In the genomic region with DNA sequence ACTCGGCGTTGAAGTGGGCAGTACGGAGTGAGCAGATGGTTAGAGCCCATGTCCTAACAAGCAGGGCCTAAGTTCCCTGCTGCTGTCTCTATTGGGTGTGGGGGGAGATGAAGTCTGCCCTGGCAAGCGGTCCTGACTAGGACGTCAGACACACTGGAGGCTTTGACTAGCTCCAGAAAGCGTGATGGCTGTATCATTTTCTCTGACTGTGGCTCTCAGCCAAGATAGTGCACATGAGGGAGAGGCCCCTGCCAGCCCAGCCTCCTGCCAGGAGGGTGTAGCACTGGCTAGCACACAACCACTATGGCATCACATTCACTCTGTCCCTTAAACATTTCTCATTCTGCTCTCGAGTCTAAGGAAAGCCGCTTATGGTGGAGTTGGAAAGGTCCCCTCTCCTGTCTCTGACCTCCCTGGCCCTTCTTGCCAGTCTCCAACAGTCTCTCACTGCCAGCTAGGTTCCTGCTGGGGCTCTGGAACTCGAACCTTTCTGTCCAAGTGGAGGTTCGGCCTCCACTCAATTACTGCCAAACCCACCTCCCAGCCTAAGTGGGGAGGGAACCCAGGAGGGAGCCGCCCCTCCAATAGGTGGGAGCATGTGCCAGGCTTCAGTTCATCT, we compare ENCODE assay signal across 9 mouse cellular contexts. TPM values are rescaled to one million over a fixed set of nuclear protein-coding genes. Genes with fewer than 3 reads are reported as not detected.
DNase-seq lines count a peak whose midpoint lies in the region; ATAC-seq and TF ChIP-seq lines count a peak whose summit lies in the region.
"Had no signal": no experiment of that assay in that cellular context is flagged by ENCODE, and none has a peak within 500 bp of the region (broad histone marks: within the 10 kb centered on the region; RNA-seq: fewer than 3 reads in every experiment).

No protein-coding gene starts in this region.

- peak; percentile 79 for DNase-seq in embryonic facial prominence, embryonic 14.5 days (ENCODE audit: low spot score)
- no peak for DNase-seq in embryonic facial prominence, embryonic 10.5 days (ENCODE audit: low spot score)
- DNase-seq in lung, postnatal 36 days = peak; percentile 25
- no peak for DNase-seq in lung, adult 18-20 months
- peak; percentile 68 for DNase-seq in forebrain, postnatal 0 days
- DNase-seq in limb, embryonic 14.5 days (ENCODE audit: low spot score) = peak; percentile 23
- DNase-seq: liver, postnatal 0 days had no signal

- no peaks in the 10 kb centered on the region for H3K9me3 ChIP-seq in embryonic facial prominence, embryonic 14.5 days (ENCODE audit: control insufficient read depth, low read length)
- H3K9me3 ChIP-seq in embryonic facial prominence, embryonic 10.5 days = no peaks in the 10 kb centered on the region
- no peaks in the 10 kb centered on the region for H3K9me3 ChIP-seq in forebrain, postnatal 0 days (ENCODE audit: low read length)
- H3K9me3 ChIP-seq in limb, embryonic 14.5 days (ENCODE audit: control insufficient read depth, low read length) = no peaks in the 10 kb centered on the region

- H3K27ac ChIP-seq in embryonic facial prominence, embryonic 14.5 days (replicated peaks; ENCODE audit: low read depth, low read length) = no peak overlapping the region
- no peak overlapping the region for H3K27ac ChIP-seq in embryonic facial prominence, embryonic 10.5 days (replicated peaks)
- no peak overlapping the region for H3K27ac ChIP-seq in forebrain, postnatal 0 days (ENCODE audit: low read depth, low read length)
- no peak overlapping the region for H3K27ac ChIP-seq in limb, embryonic 14.5 days (replicated peaks; ENCODE audit: low read depth, low read length)

- no peak overlapping the region for H3K4me2 ChIP-seq in embryonic facial prominence, embryonic 14.5 days (ENCODE audit: low read depth, low read length)
- no peak overlapping the region for H3K4me2 ChIP-seq in forebrain, postnatal 0 days (ENCODE audit: low read depth)
- no peak overlapping the region for H3K4me2 ChIP-seq in limb, embryonic 14.5 days (replicated peaks; ENCODE audit: low read depth, low read length, severe bottlenecking)

- no peak overlapping the region for H3K4me3 ChIP-seq in embryonic facial prominence, embryonic 14.5 days (ENCODE audit: low read depth, low read length)
- H3K4me3 ChIP-seq in embryonic facial prominence, embryonic 10.5 days = no peak overlapping the region
- H3K4me3 ChIP-seq in forebrain, postnatal 0 days (ENCODE audit: low read depth, low read length) = no peak overlapping the region
- no peak overlapping the region for H3K4me3 ChIP-seq in limb, embryonic 14.5 days (replicated peaks; ENCODE audit: low read length)

- ATAC-seq in embryonic facial prominence, embryonic 14.5 days (ENCODE audit: low read depth) = peak; percentile 79
- ATAC-seq in forebrain, postnatal 0 days = peak; percentile 78
- ATAC-seq in limb, embryonic 14.5 days (ENCODE audit: low FRiP score, low read depth) = no peak
- no peak for ATAC-seq in inflammation-experienced regulatory T-cells, adult 6 months
- ATAC-seq in erythroblast, adult 5-6 weeks (replicated peaks; ENCODE audit: low FRiP score, poor library complexity, severe bottlenecking) = no peak; the same call in 1 of the 2 replicates
- ATAC-seq: liver, postnatal 0 days had no signal

- TF ChIP-seq POLR2A in limb, embryonic 14.5 days (IDR thresholded peaks at IDR 0.05; ENCODE audit: borderline replicate concordance, extremely low read depth, insufficient read depth, insufficient read length) = no peak

- WGBS in embryonic facial prominence, embryonic 14.5 days = 58% methylated on average over 11 of the region's 11 CpGs
- 81% methylated on average over 11 of the region's 11 CpGs for WGBS in embryonic facial prominence, embryonic 10.5 days
- 41% methylated on average over 11 of the region's 11 CpGs for WGBS in forebrain, postnatal 0 days
- 75% methylated on average over 11 of the region's 11 CpGs for WGBS in limb, embryonic 14.5 days

- no peaks in the 10 kb centered on the region for H3K36me3 ChIP-seq in embryonic facial prominence, embryonic 14.5 days (ENCODE audit: control insufficient read depth, insufficient read depth, low read length)
- no peaks in the 10 kb centered on the region for H3K36me3 ChIP-seq in embryonic facial prominence, embryonic 10.5 days (replicated peaks)
- H3K36me3 ChIP-seq in forebrain, postnatal 0 days (ENCODE audit: insufficient read depth) = no peaks in the 10 kb centered on the region
- no peaks in the 10 kb centered on the region for H3K36me3 ChIP-seq in limb, embryonic 14.5 days (ENCODE audit: control insufficient read depth, insufficient read depth, low read length)

- H3K9ac ChIP-seq in embryonic facial prominence, embryonic 14.5 days (ENCODE audit: low read depth, low read length) = no peak overlapping the region
- H3K9ac ChIP-seq in forebrain, postnatal 0 days = no peak overlapping the region
- no peak overlapping the region for H3K9ac ChIP-seq in limb, embryonic 14.5 days (ENCODE audit: low read depth, low read length, severe bottlenecking)
- H3K9ac ChIP-seq: liver, postnatal 0 days had no signal

- TF ChIP-seq CTCF in forebrain, postnatal 0 days (IDR thresholded peaks at IDR 0.05; ENCODE audit: low read depth) = no peak

- H3K4me1 ChIP-seq in embryonic facial prominence, embryonic 14.5 days (ENCODE audit: control insufficient read depth, insufficient read depth, low read length) = peaks cover 12% of the 10 kb centered on the region; the same call in 1 of the 2 replicates
- H3K4me1 ChIP-seq in embryonic facial prominence, embryonic 10.5 days = peaks cover 26% of the 10 kb centered on the region
- H3K4me1 ChIP-seq in forebrain, postnatal 0 days (ENCODE audit: insufficient read depth) = peaks cover 5% of the 10 kb centered on the region; the same call in 1 of the 2 replicates
- no peaks in the 10 kb centered on the region for H3K4me1 ChIP-seq in limb, embryonic 14.5 days (ENCODE audit: control insufficient read depth, insufficient read depth, low read length)

- H3K27me3 ChIP-seq in embryonic facial prominence, embryonic 14.5 days (replicated peaks; ENCODE audit: control insufficient read depth, insufficient read depth, low read length) = no peaks in the 10 kb centered on the region
- no peaks in the 10 kb centered on the region for H3K27me3 ChIP-seq in embryonic facial prominence, embryonic 10.5 days (replicated peaks; ENCODE audit: low read depth, poor library complexity, severe bottlenecking)
- H3K27me3 ChIP-seq in forebrain, postnatal 0 days (ENCODE audit: insufficient read depth, low read length) = no peaks in the 10 kb centered on the region
- H3K27me3 ChIP-seq in limb, embryonic 14.5 days (ENCODE audit: control insufficient read depth, insufficient read depth, low read length) = no peaks in the 10 kb centered on the region

RNA-seq across cellular contexts. Expression of gene Sgk2, which starts 11.9 kb away (rescaled TPM):
- polyA plus RNA-seq in embryonic facial prominence, embryonic 14.5 days (2014; fragmentation: Nextera tagmentation; extraction: Ambion mirVana) = not detected in 2 replicates
- polyA plus RNA-seq in embryonic facial prominence, embryonic 10.5 days (2016; fragmentation: Nextera tagmentation; extraction: Ambion mirVana) = not detected in 2 replicates
- total RNA-seq in forebrain, postnatal 0 days (2014; rRNA removed) = 0.15 TPM in 1 of 2 replicates, not detected in the other
- polyA plus RNA-seq in forebrain, postnatal 0 days (2015; fragmentation: Nextera tagmentation; extraction: Ambion mirVana) = 0.05 and 0.25 TPM in 2 replicates
- polyA plus RNA-seq in limb, embryonic 14.5 days (2012; rRNA removed) = 0.03 TPM in 1 of 2 replicates, not detected in the other
- 0.10 TPM in 1 of 2 replicates, not detected in the other for polyA plus RNA-seq in limb, embryonic 14.5 days (2014; fragmentation: Nextera tagmentation; extraction: Ambion mirVana)
- not detected for polyA plus RNA-seq in inflammation-experienced regulatory T-cells, adult 6 months (2017; shearing (Covaris generic))
- not detected in 2 replicates for total RNA-seq in erythroblast, adult 5-6 weeks (2015; ENCODE audit: low replicate concordance)
- not detected in 2 replicates for total RNA-seq in erythroblast, adult 5-6 weeks (2017; ENCODE audit: low replicate concordance)

RNA-seq across cellular contexts. Expression of gene L3mbtl1, which starts 32.0 kb away (rescaled TPM):
- 0.25 and 0.54 TPM in 2 replicates for polyA plus RNA-seq in embryonic facial prominence, embryonic 14.5 days (2014; fragmentation: Nextera tagmentation; extraction: Ambion mirVana)
- polyA plus RNA-seq in embryonic facial prominence, embryonic 10.5 days (2016; fragmentation: Nextera tagmentation; extraction: Ambion mirVana) = 0.06 and 0.19 TPM in 2 replicates
- total RNA-seq in forebrain, postnatal 0 days (2014; rRNA removed) = 6.5 and 10.4 TPM in 2 replicates
- 1.6 and 3.4 TPM in 2 replicates for polyA plus RNA-seq in forebrain, postnatal 0 days (2015; fragmentation: Nextera tagmentation; extraction: Ambion mirVana)
- polyA plus RNA-seq in limb, embryonic 14.5 days (2012; rRNA removed) = 0.72 and 0.78 TPM in 2 replicates
- polyA plus RNA-seq in limb, embryonic 14.5 days (2014; fragmentation: Nextera tagmentation; extraction: Ambion mirVana) = 0.21 and 0.29 TPM in 2 replicates
- polyA plus RNA-seq in inflammation-experienced regulatory T-cells, adult 6 months (2017; shearing (Covaris generic)) = under 1 TPM in 1 of 3 experiments, not detected in 2; 0.30 TPM
- total RNA-seq in erythroblast, adult 5-6 weeks (2015; ENCODE audit: low replicate concordance) = not detected in 2 replicates
- total RNA-seq in erythroblast, adult 5-6 weeks (2017; ENCODE audit: low replicate concordance) = 0.28 TPM in 1 of 2 replicates, not detected in the other

RNA-seq across cellular contexts. Expression of gene Ift52, which starts 41.9 kb away (rescaled TPM):
- polyA plus RNA-seq in embryonic facial prominence, embryonic 14.5 days (2014; fragmentation: Nextera tagmentation; extraction: Ambion mirVana) = 40.6 and 48.6 TPM in 2 replicates
- 50.5 and 51.9 TPM in 2 replicates for polyA plus RNA-seq in embryonic facial prominence, embryonic 10.5 days (2016; fragmentation: Nextera tagmentation; extraction: Ambion mirVana)
- 16.0 and 21.3 TPM in 2 replicates for total RNA-seq in forebrain, postnatal 0 days (2014; rRNA removed)
- polyA plus RNA-seq in forebrain, postnatal 0 days (2015; fragmentation: Nextera tagmentation; extraction: Ambion mirVana) = 26.5 and 31.4 TPM in 2 replicates
- 33.3 and 39.7 TPM in 2 replicates for polyA plus RNA-seq in limb, embryonic 14.5 days (2012; rRNA removed)
- 45.8 and 50.6 TPM in 2 replicates for polyA plus RNA-seq in limb, embryonic 14.5 days (2014; fragmentation: Nextera tagmentation; extraction: Ambion mirVana)
- polyA plus RNA-seq in inflammation-experienced regulatory T-cells, adult 6 months (2017; shearing (Covaris generic)) = 10 to 100 TPM; 60.8 to 67.3 (median 61.3) TPM
- total RNA-seq in erythroblast, adult 5-6 weeks (2015; ENCODE audit: low replicate concordance) = 6.7 and 16.7 TPM in 2 replicates
- total RNA-seq in erythroblast, adult 5-6 weeks (2017; ENCODE audit: low replicate concordance) = 5.4 and 13.5 TPM in 2 replicates

RNA-seq across cellular contexts. Expression of gene Srsf6, which starts 43.9 kb away (rescaled TPM):
- polyA plus RNA-seq in embryonic facial prominence, embryonic 14.5 days (2014; fragmentation: Nextera tagmentation; extraction: Ambion mirVana) = 173 and 201 TPM in 2 replicates
- polyA plus RNA-seq in embryonic facial prominence, embryonic 10.5 days (2016; fragmentation: Nextera tagmentation; extraction: Ambion mirVana) = 279 and 285 TPM in 2 replicates
- 121 and 146 TPM in 2 replicates for total RNA-seq in forebrain, postnatal 0 days (2014; rRNA removed)
- 110 and 133 TPM in 2 replicates for polyA plus RNA-seq in forebrain, postnatal 0 days (2015; fragmentation: Nextera tagmentation; extraction: Ambion mirVana)
- 489 and 535 TPM in 2 replicates for polyA plus RNA-seq in limb, embryonic 14.5 days (2012; rRNA removed)
- 197 and 210 TPM in 2 replicates for polyA plus RNA-seq in limb, embryonic 14.5 days (2014; fragmentation: Nextera tagmentation; extraction: Ambion mirVana)
- polyA plus RNA-seq in inflammation-experienced regulatory T-cells, adult 6 months (2017; shearing (Covaris generic)) = 10 to 100 TPM; 24.3 to 51.6 (median 44.5) TPM
- total RNA-seq in erythroblast, adult 5-6 weeks (2015; ENCODE audit: low replicate concordance) = 59.0 and 69.2 TPM in 2 replicates
- total RNA-seq in erythroblast, adult 5-6 weeks (2017; ENCODE audit: low replicate concordance) = 53.0 and 57.5 TPM in 2 replicates

Comparison
In these comparisons a context has a peak if more than half of its experiments do, and no peak if none do; other contexts are left out.
1. DNase-seq: peak in embryonic facial prominence, embryonic 14.5 days (single experiment), lung, postnatal 36 days (single experiment), forebrain, postnatal 0 days (single experiment) and limb, embryonic 14.5 days (single experiment); none in embryonic facial prominence, embryonic 10.5 days (single experiment) and lung, adult 18-20 months (0 of 2).
2. ATAC-seq: peak in embryonic facial prominence, embryonic 14.5 days (single experiment) and forebrain, postnatal 0 days (single experiment); none in limb, embryonic 14.5 days (single experiment), inflammation-experienced regulatory T-cells, adult 6 months (single experiment) and erythroblast, adult 5-6 weeks (single experiment).